Mouse (Mus musculus): ENCODE measurements around the gene Chek2. TPM values are rescaled to one million over a fixed set of nuclear protein-coding genes. Genes with fewer than 3 reads are reported as not detected.

Chek2 gene
- polyA plus RNA-seq (2015; fragmentation: Nextera tagmentation; extraction: Ambion mirVana), result 5.5 and 7.7 TPM in 2 replicates

GRCm38 (mm10) chr5:110839678-110840365, at the start of gene Chek2, which contains the start of gene Hscb:
Chek2 (plus strand) TSS chr5:110839979.
Hscb (minus strand) TSS chr5:110839777.

GRCm38 (mm10) chr5:110809667-110810325, 30.0 kb upstream of the Chek2 start, which contains the start of gene Ulk1:
Ulk1 (minus strand) TSS chr5:110810097.

GRCm38 (mm10) chr5:110879584-110880374, 40.0 kb downstream of the Chek2 start, which contains the start of gene Ttc28:
Ttc28 (plus strand) TSS chr5:110879803.

Other genes with a start within 250 kb of the Chek2 start
- 15.6 and 17.5 TPM in 2 replicates for gene Noc4l, start 186.6 kb upstream of the Chek2 start, polyA plus RNA-seq (2015; fragmentation: Nextera tagmentation; extraction: Ambion mirVana)
- gene Ddx51, start 186.5 kb upstream of the Chek2 start, polyA plus RNA-seq (2015; fragmentation: Nextera tagmentation; extraction: Ambion mirVana), result 7.4 and 7.8 TPM in 2 replicates
- gene Ep400, start 69.3 kb upstream of the Chek2 start, polyA plus RNA-seq (2015; fragmentation: Nextera tagmentation; extraction: Ambion mirVana), result 14.6 and 16.8 TPM in 2 replicates
- 15.1 and 15.4 TPM in 2 replicates for gene Pus1, start 59.3 kb upstream of the Chek2 start, polyA plus RNA-seq (2015; fragmentation: Nextera tagmentation; extraction: Ambion mirVana)
- 5.1 and 5.9 TPM in 2 replicates for gene Ulk1, start 29.9 kb upstream of the Chek2 start, polyA plus RNA-seq (2015; fragmentation: Nextera tagmentation; extraction: Ambion mirVana)
- 14.8 and 18.0 TPM in 2 replicates for gene Hscb, start 202 bp upstream of the Chek2 start, polyA plus RNA-seq (2015; fragmentation: Nextera tagmentation; extraction: Ambion mirVana)
- gene Ttc28, start 39.8 kb downstream of the Chek2 start, polyA plus RNA-seq (2015; fragmentation: Nextera tagmentation; extraction: Ambion mirVana), result 4.0 and 4.5 TPM in 2 replicates